Mouse (Mus musculus) frontal cortex, adult (tissue): ENCODE measurements around the gene 1700123K08Rik.
"Not testable (repeated sequence)": the region's sequence is repeated elsewhere in the genome, so short reads cannot be mapped to it uniquely, and the experiment has no call there.

Source experiments
- ATAC-seq: cut with Nextera tagmentation; 2 replicates; pipeline ENCODE4 v1.9.2; 2017; ENCODE audit warnings: mild to moderate bottlenecking, moderate library complexity, mixed read lengths; ENCODE audit not compliant: low TSS enrichment

Gene 1700123K08Rik

DNA sequence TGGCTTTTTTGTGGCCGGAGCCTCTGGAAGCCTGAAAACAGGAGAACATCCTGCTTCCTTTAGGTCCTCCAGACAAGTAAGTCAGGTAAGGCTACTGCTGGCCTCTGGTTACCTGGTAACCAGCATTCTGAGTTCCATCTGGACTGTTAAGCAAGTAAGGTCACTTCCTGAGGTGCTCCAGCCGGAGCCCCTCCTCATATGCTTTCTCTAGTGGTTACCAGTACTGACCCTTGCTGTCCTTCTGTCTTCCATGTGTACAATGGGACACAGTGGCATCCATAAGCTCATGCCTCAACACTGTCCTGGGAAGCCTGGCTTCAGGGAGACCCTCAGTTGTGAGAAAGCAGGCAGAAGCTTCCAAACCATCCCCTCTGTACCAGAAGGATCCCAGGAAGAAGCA is at the start of gene 1700123K08Rik:
TSS of gene 1700123K08Rik (minus strand) at position 101 of the 400 bp plus-strand sequence.
- ATAC-seq: not testable (repeated sequence)

DNA sequence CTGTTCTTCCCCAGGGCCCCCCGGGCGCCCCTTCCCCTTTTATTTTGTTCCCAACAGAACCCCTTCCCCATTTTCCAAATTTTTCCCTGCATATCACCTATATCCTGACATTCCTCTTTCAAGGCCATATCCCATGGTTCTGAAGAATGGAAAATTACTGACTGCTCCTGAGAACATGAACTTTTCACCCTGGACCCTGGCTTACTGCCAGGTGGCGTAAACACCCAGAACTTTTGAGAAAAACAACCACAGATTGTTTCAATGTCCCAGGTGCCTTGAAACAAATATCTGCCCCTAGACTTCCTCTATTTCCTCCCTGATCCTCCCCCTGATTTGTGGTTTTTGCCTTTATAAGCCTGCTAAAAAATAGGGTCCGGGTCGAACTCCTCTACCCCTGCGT is 22.9 kb upstream of the 1700123K08Rik start:
- no peak for ATAC-seq

DNA sequence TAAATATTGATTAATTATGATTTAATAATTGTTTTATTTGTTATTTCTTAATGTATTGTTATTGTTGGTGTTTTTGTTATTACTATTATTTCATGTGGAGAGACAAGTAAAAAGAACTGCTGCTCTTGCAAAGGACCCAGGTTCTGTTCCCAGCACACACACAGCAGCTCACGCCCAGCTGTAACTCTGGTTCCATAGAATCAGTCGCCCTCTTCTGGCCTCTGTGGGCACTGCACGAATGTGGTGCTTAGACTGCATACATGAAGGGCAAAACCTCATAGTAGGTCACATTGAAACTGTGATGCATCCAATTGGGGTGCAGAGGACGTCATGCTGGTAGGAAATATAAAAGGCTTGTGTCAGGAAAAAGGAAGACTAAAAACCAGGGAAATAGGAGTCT is 7.1 kb upstream of the 1700123K08Rik start:
- ATAC-seq: no peak

DNA sequence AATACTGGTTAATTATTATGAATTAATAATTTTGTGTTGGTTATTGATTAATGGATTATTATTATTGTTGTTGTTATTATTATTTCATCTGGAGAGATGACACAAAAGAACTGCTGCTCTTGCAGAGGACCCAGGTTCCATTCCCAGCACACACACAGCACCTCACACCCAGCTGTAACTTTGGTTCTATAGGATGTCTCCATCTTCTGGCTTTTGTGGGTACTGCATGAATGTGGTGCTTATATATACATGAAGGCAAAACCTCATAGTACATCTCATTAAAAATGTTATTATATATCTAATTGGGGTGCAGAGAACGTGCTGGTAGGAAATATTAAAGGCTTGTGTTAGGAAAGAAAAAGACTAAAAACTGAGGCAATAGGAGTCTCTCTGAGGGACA is 11.8 kb downstream of the 1700123K08Rik start:
- ATAC-seq: no peak

DNA sequence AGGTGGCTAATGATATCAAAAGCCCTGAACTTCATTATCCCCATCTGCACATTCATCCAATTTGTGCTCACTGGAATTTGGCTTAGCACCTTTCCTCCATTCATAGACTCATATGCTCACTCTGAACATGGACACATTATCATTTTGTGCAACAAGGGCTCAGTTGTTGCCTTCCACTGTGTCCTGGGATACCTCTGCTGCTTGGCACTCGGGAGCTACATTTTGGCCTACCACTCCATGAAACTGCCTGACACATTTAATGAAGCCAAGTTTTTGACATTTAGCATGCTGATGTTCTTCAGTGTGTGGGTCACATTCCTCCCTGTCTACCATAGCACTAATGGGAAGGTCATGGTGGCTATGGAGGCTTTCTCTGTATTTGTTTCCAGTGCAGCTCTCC is 32.0 kb downstream of the 1700123K08Rik start:
- no peak for ATAC-seq
